Mouse (Mus musculus) liver, embryonic 14.5 days (tissue): ENCODE results near the gene Porcn.

Source experiments
- CTCF ChIP-seq: IDR thresholded peaks from 2 replicates; pipeline ENCODE4 v1.5.1; 2016; ENCODE audit warnings: antibody characterized with exemption, low read depth, control low read depth
- EP300 ChIP-seq: IDR thresholded peaks from 2 replicates; pipeline ENCODE4 v1.6.1; 2016; ENCODE audit warnings: antibody characterized with exemption, low read depth

GRCm38 (mm10) chrX:8145153-8145991 is 61.0 kb downstream of the Porcn start, which contains the start of gene Rbm3:
- TF ChIP-seq EP300 (no peak; the same call in 1 of the 2 replicates), CTCF (no peak)
